Mouse (Mus musculus) heart, postnatal 25 days (tissue): ENCODE measurements around the gene 2010111I01Rik. TPM values are rescaled to one million over a fixed set of nuclear protein-coding genes. Genes with fewer than 3 reads are reported as not detected.

Source experiments
- DNase-seq: peaks from one replicate; pipeline ENCODE4 v3.0.0; 2022; ENCODE audit warnings: low spot score
- intact Hi-C: fragments of 180-260 bp; cut with DNase I; formaldehyde crosslinking; loops from one replicate; pipeline ENCODE4 v1.15.1; 2025
- total RNA-seq, 2 experiments: library from RNA; stranded (reverse); gene quantifications; 2 replicates each; pipeline ENCODE4 v1.2.3; 2021

2010111I01Rik gene
- total RNA-seq, 2 experiments from 2014 or later, result 109 to 112 TPM

- DNase-seq, result no peak
- intact Hi-C loops, result loop anchor here (1.0 kb wide), 1 partner anchor 94 kb away; no protein-coding TSS in a partner anchor
Observed at GRCm38 (mm10) chr13:63136775-63137174, 172.1 kb downstream of the 2010111I01Rik start.

- DNase-seq, result no peak
- intact Hi-C loops, result no loop called here
Observed at GRCm38 (mm10) chr13:63138376-63139048, 173.8 kb downstream of the 2010111I01Rik start.

- DNase-seq, result no peak
- intact Hi-C loops, result no loop called here
Observed at GRCm38 (mm10) chr13:63139463-63140226, 175.0 kb downstream of the 2010111I01Rik start.

- DNase-seq, result no peak
- intact Hi-C loops, result no loop called here
Observed at GRCm38 (mm10) chr13:63140784-63141183, 176.1 kb downstream of the 2010111I01Rik start.

GRCm38 (mm10) chr13:63141275-63141674 is 176.6 kb downstream of the 2010111I01Rik start:
- intact Hi-C loops, result no loop called here
- no peak for DNase-seq

- no peak for DNase-seq
- intact Hi-C loops, result no loop called here
Observed at GRCm38 (mm10) chr13:63146604-63147188, 182.0 kb downstream of the 2010111I01Rik start.

- no peak for DNase-seq
- intact Hi-C loops, result no loop called here
Observed at GRCm38 (mm10) chr13:63148157-63148556, 183.5 kb downstream of the 2010111I01Rik start.

- intact Hi-C loops, result loop anchor here (5.0 kb wide), 1 partner anchor 53 kb away; no protein-coding TSS in a partner anchor
- no peak for DNase-seq
Observed at GRCm38 (mm10) chr13:63150470-63151020, 185.9 kb downstream of the 2010111I01Rik start.

- intact Hi-C loops, result loop anchor here (5.0 kb wide), 1 partner anchor 54 kb away; no protein-coding TSS in a partner anchor
- DNase-seq, result peak; percentile 31
Observed at GRCm38 (mm10) chr13:63151028-63151738, 186.5 kb downstream of the 2010111I01Rik start.

- intact Hi-C loops, result loop anchor here (5.0 kb wide), 1 partner anchor 55 kb away; no protein-coding TSS in a partner anchor
Observed at GRCm38 (mm10) chr13:63152498-63152897, 187.8 kb downstream of the 2010111I01Rik start.

GRCm38 (mm10) chr13:63153397-63153796 is 188.7 kb downstream of the 2010111I01Rik start:
- DNase-seq, result no peak
- intact Hi-C loops, result loop anchor here (5.0 kb wide), 1 partner anchor 56 kb away; no protein-coding TSS in a partner anchor

More at GRCm38 (mm10) chr13:63152498-63152897, 187.8 kb downstream of the 2010111I01Rik start:
- no peak for DNase-seq

GRCm38 (mm10) chr13:63154851-63155571 is 190.3 kb downstream of the 2010111I01Rik start:
- DNase-seq, result no peak
- intact Hi-C loops, result loop anchor here (2.0 to 5.0 kb wide), 2 partner anchors 14 to 58 kb away; no protein-coding TSS in a partner anchor

- intact Hi-C loops, result no loop called here
- DNase-seq, result no peak
Observed at GRCm38 (mm10) chr13:63156264-63156663, 191.6 kb downstream of the 2010111I01Rik start.

GRCm38 (mm10) chr13:63170282-63171073 is 205.8 kb downstream of the 2010111I01Rik start:
- no peak for DNase-seq
- intact Hi-C loops, result no loop called here

GRCm38 (mm10) chr13:63171347-63172096 is 206.8 kb downstream of the 2010111I01Rik start:
- DNase-seq, result no peak
- intact Hi-C loops, result loop anchor here (2.0 kb wide), 1 partner anchor 15 kb away; no protein-coding TSS in a partner anchor

- DNase-seq, result no peak
- intact Hi-C loops, result loop anchor here (2.0 kb wide), 1 partner anchor 15 kb away; no protein-coding TSS in a partner anchor
Observed at GRCm38 (mm10) chr13:63172097-63172445, 207.4 kb downstream of the 2010111I01Rik start.
